7 mouse cellular contexts compared by ENCODE assay signal in the genomic region with DNA sequence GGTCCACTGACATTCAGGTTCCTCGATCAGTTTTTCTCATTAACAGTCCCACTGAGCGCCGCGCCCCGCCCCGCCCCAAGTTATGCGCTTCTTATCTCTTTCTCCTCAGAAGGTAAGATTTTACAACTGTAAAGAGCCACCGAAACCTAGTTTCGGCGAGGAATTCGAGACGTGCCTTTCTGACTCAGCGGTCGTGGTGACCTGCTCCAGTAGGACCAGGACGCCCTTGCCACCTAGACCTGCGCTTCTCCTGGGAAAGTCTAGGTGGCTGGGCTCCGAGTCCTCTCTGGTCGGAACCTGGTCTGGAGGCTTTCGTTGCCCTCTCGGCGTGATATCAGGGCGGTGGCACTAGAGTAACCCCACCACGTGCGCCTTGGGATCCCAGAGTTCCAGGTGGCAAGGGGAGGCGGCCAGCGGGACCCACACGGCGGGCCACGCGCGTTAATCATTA. TPM values are rescaled to one million over a fixed set of nuclear protein-coding genes. Genes with fewer than 3 reads are reported as not detected.
A peak's percentile ranks its signal among the peaks of the same experiment; 100 is the strongest.
DNase-seq lines count a peak whose midpoint lies in the region; ATAC-seq and TF ChIP-seq lines count a peak whose summit lies in the region.

No protein-coding gene starts in this region.

- no peak for DNase-seq in lung, postnatal 0 days (ENCODE audit: low spot score)
- DNase-seq in lung, postnatal 25 days (ENCODE audit: low spot score), result no peak
- no peak for DNase-seq in embryonic facial prominence, embryonic 10.5 days (ENCODE audit: low spot score)
- peak; percentile 69 for DNase-seq in induced T-regulatory cell, adult 2 months (ENCODE audit: low read depth)
- no peak for DNase-seq in frontal cortex, postnatal 14 days (ENCODE audit: low spot score in 2 of 2)
- no peak for DNase-seq in gastrocnemius, postnatal 36 days

- no peak overlapping the region for H3K27ac ChIP-seq in lung, postnatal 0 days (ENCODE audit: low read length)
- peak overlapping the region; percentile 88 for H3K27ac ChIP-seq in embryonic facial prominence, embryonic 10.5 days (replicated peaks)
- H3K27ac ChIP-seq in midbrain, embryonic 16.5 days (ENCODE audit: low read length), result no peak overlapping the region

- intact Hi-C loops in gastrocnemius, postnatal 36 days (cut with DNase I), result no loop called here

- peak overlapping the region; percentile 43; the same call in 1 of the 2 replicates for H3K9ac ChIP-seq in lung, postnatal 0 days (replicated peaks; ENCODE audit: low read depth)
- H3K9ac ChIP-seq in midbrain, embryonic 16.5 days (ENCODE audit: low read depth, low read length), result peak overlapping the region; percentile 47

- no peak for TF ChIP-seq EP300 in lung, postnatal 0 days (IDR thresholded peaks at IDR 0.05)

- no peak for ATAC-seq in lung, postnatal 0 days
- peak; percentile 39; the same call in 1 of the 2 replicates for ATAC-seq in midbrain, embryonic 16.5 days

- H3K36me3 ChIP-seq in lung, postnatal 0 days (ENCODE audit: insufficient read depth, low read length), result no peaks in the 10 kb centered on the region
- H3K36me3 ChIP-seq in embryonic facial prominence, embryonic 10.5 days (replicated peaks), result no peaks in the 10 kb centered on the region
- H3K36me3 ChIP-seq in midbrain, embryonic 16.5 days (ENCODE audit: control insufficient read depth, insufficient read depth, low read length), result no peaks in the 10 kb centered on the region

- H3K4me2 ChIP-seq in lung, postnatal 0 days (replicated peaks; ENCODE audit: low read depth, low read length), result peak overlapping the region; percentile 91
- peak overlapping the region; percentile 98 for H3K4me2 ChIP-seq in midbrain, embryonic 16.5 days (ENCODE audit: low read length)

- H3K9me3 ChIP-seq in lung, postnatal 0 days (ENCODE audit: low read length), result no peaks in the 10 kb centered on the region
- no peaks in the 10 kb centered on the region for H3K9me3 ChIP-seq in embryonic facial prominence, embryonic 10.5 days
- H3K9me3 ChIP-seq in midbrain, embryonic 16.5 days (replicated peaks; ENCODE audit: control insufficient read depth, low read length, poor library complexity, severe bottlenecking), result no peaks in the 10 kb centered on the region

- H3K27me3 ChIP-seq in lung, postnatal 0 days (replicated peaks; ENCODE audit: insufficient read depth, low read length), result peaks cover 24% of the 10 kb centered on the region
- peaks cover 87% of the 10 kb centered on the region for H3K27me3 ChIP-seq in embryonic facial prominence, embryonic 10.5 days (replicated peaks; ENCODE audit: low read depth, poor library complexity, severe bottlenecking)
- peaks cover 55% of the 10 kb centered on the region for H3K27me3 ChIP-seq in midbrain, embryonic 16.5 days (ENCODE audit: control insufficient read depth, insufficient read depth, low read depth, low read length)

- H3K4me3 ChIP-seq in lung, postnatal 0 days (ENCODE audit: low read depth, low read length), result peak overlapping the region; percentile 69
- peak overlapping the region; percentile 82 for H3K4me3 ChIP-seq in embryonic facial prominence, embryonic 10.5 days
- peak overlapping the region; percentile 56 for H3K4me3 ChIP-seq in midbrain, embryonic 16.5 days (ENCODE audit: low read depth, low read length)

- under 1% methylated on average over 31 of the region's 31 CpGs for WGBS in lung, postnatal 0 days
- WGBS in embryonic facial prominence, embryonic 10.5 days, result under 1% methylated on average over 31 of the region's 31 CpGs
- WGBS in midbrain, embryonic 16.5 days, result under 1% methylated on average over 31 of the region's 31 CpGs

- TF ChIP-seq CTCF in lung, postnatal 0 days (IDR thresholded peaks at IDR 0.05), result no peak

- peaks cover 13% of the 10 kb centered on the region; the same call in 1 of the 2 replicates for H3K4me1 ChIP-seq in lung, postnatal 0 days (ENCODE audit: insufficient read depth, low read depth, low read length)
- peaks cover 59% of the 10 kb centered on the region for H3K4me1 ChIP-seq in embryonic facial prominence, embryonic 10.5 days
- peaks cover 8% of the 10 kb centered on the region for H3K4me1 ChIP-seq in midbrain, embryonic 16.5 days (ENCODE audit: control insufficient read depth, insufficient read depth, low read length)

RNA-seq across cellular contexts. Expression of gene Plekhg3, which starts 2.3 kb away (rescaled TPM):
- polyA plus RNA-seq in lung, postnatal 0 days (2015; fragmentation: Nextera tagmentation; extraction: Ambion mirVana), result 2.1 and 2.9 TPM in 2 replicates
- polyA plus RNA-seq in embryonic facial prominence, embryonic 10.5 days (2016; fragmentation: Nextera tagmentation; extraction: Ambion mirVana), result 3.3 and 3.9 TPM in 2 replicates
- 0.93 and 1.3 TPM in 2 replicates for polyA plus RNA-seq in midbrain, embryonic 16.5 days (2015; fragmentation: Nextera tagmentation; extraction: Ambion mirVana)
- total RNA-seq in gastrocnemius, postnatal 36 days (2021), result 1 to 10 TPM; 5.4 to 5.5 TPM
